Mouse (Mus musculus) cerebellum, adult 11 months (tissue): ENCODE measurements around the gene Ifi211.
"Not testable (repeated sequence)": the region's sequence is repeated elsewhere in the genome, so short reads cannot be mapped to it uniquely, and the experiment has no call there.

Experiments used
- DNase-seq: peaks from one replicate; pipeline ENCODE4 v3.0.0; 2022

The Ifi211 gene

GRCm38 (mm10) chr1:173878264-173878663 lies 34.6 kb downstream of the Ifi211 start:
- DNase-seq, result not testable (repeated sequence)

- DNase-seq, result not testable (repeated sequence)
These were observed 35.7 kb downstream of the Ifi211 start for GRCm38 (mm10) chr1:173877125-173877524.

GRCm38 (mm10) chr1:173868586-173868985 lies 44.3 kb downstream of the Ifi211 start:
- DNase-seq, result not testable (repeated sequence)

GRCm38 (mm10) chr1:173866504-173866903 lies 46.3 kb downstream of the Ifi211 start:
- DNase-seq, result no peak

GRCm38 (mm10) chr1:173853711-173854110 lies 59.1 kb downstream of the Ifi211 start:
- DNase-seq, result not testable (repeated sequence)

- not testable (repeated sequence) for DNase-seq
These were observed 60.0 kb downstream of the Ifi211 start for GRCm38 (mm10) chr1:173852853-173853252.
